Mouse (Mus musculus) stomach, embryonic 15.5 days (tissue): ENCODE data around the gene Gstt2. TPM values are rescaled to one million over a fixed set of nuclear protein-coding genes. Genes with fewer than 3 reads are reported as not detected.

Experiments
- ATAC-seq: fragments of 200-750 bp; cut with Nextera tagmentation; 2 replicates; pipeline ENCODE4 v1.8.0; 2017; ENCODE audit warnings: low read depth, moderate number of reproducible peaks, moderate TSS enrichment; ENCODE audit not compliant: insufficient read depth, low FRiP score
- H3K27ac ChIP-seq: fragments of 300-500 bp; sonication (generic); 2 replicates; pipeline ENCODE4 v1.5.1; 2015; ENCODE audit warnings: mild to moderate bottlenecking, inconsistent platforms
- H3K27me3 ChIP-seq: fragments of 300-500 bp; sonication (generic); replicated peaks from 2 replicates; pipeline ENCODE4 v1.6.1; 2015; ENCODE audit warnings: inconsistent platforms
- H3K36me3 ChIP-seq: fragments of 300-500 bp; sonication (generic); 2 replicates; pipeline ENCODE4 v1.6.1; 2015; ENCODE audit warnings: inconsistent platforms
- H3K4me1 ChIP-seq: fragments of 300-500 bp; sonication (generic); 2 replicates; pipeline ENCODE4 v1.6.1; 2015; ENCODE audit warnings: inconsistent platforms
- H3K4me2 ChIP-seq: fragments of 300-500 bp; sonication (generic); 2 replicates; pipeline ENCODE4 v1.6.1; 2015; ENCODE audit warnings: mild to moderate bottlenecking, inconsistent platforms
- H3K4me3 ChIP-seq: fragments of 300-500 bp; sonication (generic); replicated peaks from 2 replicates; pipeline ENCODE4 v1.5.1; 2015; ENCODE audit warnings: inconsistent platforms
- H3K9ac ChIP-seq: fragments of 300-500 bp; sonication (generic); 2 replicates; pipeline ENCODE4 v1.6.1; 2015; ENCODE audit warnings: inconsistent platforms
- H3K9me3 ChIP-seq: fragments of 300-500 bp; sonication (generic); 2 replicates; pipeline ENCODE4 v1.6.1; 2016; ENCODE audit warnings: inconsistent platforms
- WGBS: fragments of 180-500 bp; shearing (Covaris S2); methylation state at CpG from one replicate; pipeline ENCODE4 v1.1.7; 2015; 5-methylcytosine and 5-hydroxymethylcytosine counted together
- polyA plus RNA-seq: library from polyadenylated mRNA; unstranded; fragments of >200 nt; fragmentation: Nextera tagmentation; extraction: Ambion mirVana; gene quantifications from 2 replicates; pipeline ENCODE4 v1.2.1, GENCODE M21; 2015

Gene Gstt2
- polyA plus RNA-seq, 1 experiment from 2014 or later: 58.7 TPM

DNA sequence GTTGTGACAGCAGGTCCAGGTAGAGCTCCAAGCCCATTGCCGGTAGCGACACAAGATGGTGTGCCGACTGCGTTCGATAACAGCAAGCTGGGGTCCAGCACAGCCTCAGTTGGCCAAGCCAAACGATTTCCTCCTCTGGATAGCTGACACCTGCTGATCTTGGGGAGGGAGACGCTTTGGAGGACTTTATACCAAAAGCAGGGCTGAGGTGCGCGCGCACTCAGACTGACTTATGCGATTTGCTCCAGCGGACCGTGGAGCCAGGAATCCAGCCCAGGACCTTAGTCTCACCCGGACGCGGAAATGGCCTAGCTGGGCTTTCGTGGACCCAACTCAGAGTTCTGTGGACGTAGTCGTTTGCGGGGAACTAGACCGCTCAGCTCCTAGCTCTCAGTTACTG lies 3.0 kb downstream of the Gstt2 start:
- Histone ChIP-seq H3K4me1 (peaks cover 14% of the 10 kb centered on the region), H3K4me2 (peak overlapping the region; percentile 82), H3K9me3 (no peaks in the 10 kb centered on the region), H3K36me3 (no peaks in the 10 kb centered on the region), H3K27ac (peak overlapping the region; percentile 77), H3K9ac (peak overlapping the region; percentile 24; the same call in 1 of the 2 replicates), H3K27me3 (no peaks in the 10 kb centered on the region), H3K4me3 (peak overlapping the region; percentile 48)
- WGBS: under 1% methylated on average over 21 of the region's 21 CpGs
- peak; percentile 4; the same call in 1 of the 2 replicates for ATAC-seq

GRCm38 (mm10) chr10:75833456-75834080 lies 3.7 kb downstream of the Gstt2 start:
- H3K27me3 ChIP-seq: no peaks in the 10 kb centered on the region
- H3K27ac ChIP-seq: peak overlapping the region; percentile 77
- peak overlapping the region; percentile 82 for H3K4me2 ChIP-seq
- peaks cover 15% of the 10 kb centered on the region for H3K4me1 ChIP-seq
- no peaks in the 10 kb centered on the region for H3K9me3 ChIP-seq
- 12% methylated on average over 21 of the region's 21 CpGs for WGBS
- no peak for ATAC-seq
- H3K36me3 ChIP-seq: no peaks in the 10 kb centered on the region
- H3K4me3 ChIP-seq: peak overlapping the region; percentile 48
- peak overlapping the region; percentile 22; the same call in 1 of the 2 replicates for H3K9ac ChIP-seq

DNA sequence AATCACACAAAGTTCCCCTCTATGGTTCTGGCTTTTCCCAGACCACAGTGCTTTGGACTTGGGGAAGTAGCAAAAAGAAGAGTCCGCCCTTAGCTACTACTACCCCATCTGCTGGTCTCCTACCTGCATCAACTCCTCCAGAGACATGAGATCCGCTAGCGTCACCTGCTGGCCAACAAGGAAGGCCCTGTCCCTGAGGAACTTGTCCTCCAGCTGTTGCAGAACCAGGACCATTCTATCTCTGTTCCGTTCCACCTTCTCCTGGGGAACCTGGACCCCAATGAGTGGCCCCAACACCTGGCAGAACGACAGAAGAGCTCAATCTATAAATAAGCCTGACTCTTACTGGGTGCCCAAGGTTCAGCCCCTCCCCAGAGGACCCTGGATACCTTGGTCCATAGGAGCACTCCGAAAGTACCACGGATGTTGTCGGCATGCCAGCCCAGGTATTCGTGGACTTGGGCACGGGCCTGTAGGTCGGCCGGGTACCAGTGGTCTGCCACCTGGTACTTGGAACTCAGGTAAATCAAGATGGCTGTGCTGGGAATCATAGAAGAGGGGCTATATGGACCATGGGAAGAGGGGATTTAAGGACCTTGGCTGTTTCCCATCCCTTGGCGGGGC lies 4.8 kb downstream of the Gstt2 start:
- no peaks in the 10 kb centered on the region for H3K27me3 ChIP-seq
- no peak overlapping the region for H3K4me2 ChIP-seq
- no peaks in the 10 kb centered on the region for H3K36me3 ChIP-seq
- ATAC-seq: no peak
- 62% methylated on average over 13 of the region's 13 CpGs for WGBS
- H3K9me3 ChIP-seq: no peaks in the 10 kb centered on the region
- H3K4me3 ChIP-seq: no peak overlapping the region; the same call in 1 of the 2 replicates
- no peak overlapping the region for H3K27ac ChIP-seq
- H3K4me1 ChIP-seq: peaks cover 21% of the 10 kb centered on the region
- no peak overlapping the region for H3K9ac ChIP-seq

DNA sequence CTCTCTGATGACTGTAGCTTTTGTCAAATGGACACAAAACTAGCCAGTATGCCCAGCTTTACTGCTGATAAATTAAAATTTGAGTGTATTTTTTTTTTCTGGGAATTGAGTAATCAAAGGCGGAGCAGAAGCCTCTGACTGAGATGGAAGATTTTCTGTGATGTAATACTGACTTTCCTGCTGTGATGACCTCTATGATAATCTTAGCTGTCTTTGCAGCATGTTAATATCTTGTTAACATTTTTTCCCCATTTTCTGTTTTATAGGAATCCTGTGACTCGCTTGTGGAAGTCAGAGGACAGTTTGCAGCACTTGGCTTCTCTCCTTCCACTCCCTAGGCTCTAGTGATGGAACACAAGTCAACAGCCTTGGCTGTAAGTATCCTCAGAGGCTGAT lies 7.0 kb downstream of the Gstt2 start:
- Histone ChIP-seq H3K9ac (no peak overlapping the region), H3K4me3 (no peak overlapping the region), H3K27ac (no peak overlapping the region), H3K9me3 (no peaks in the 10 kb centered on the region), H3K36me3 (no peaks in the 10 kb centered on the region), H3K4me1 (peaks cover 18% of the 10 kb centered on the region), H3K4me2 (no peak overlapping the region), H3K27me3 (no peaks in the 10 kb centered on the region)
- no peak for ATAC-seq
- 83% methylated on average over 2 of the region's 2 CpGs for WGBS

DNA sequence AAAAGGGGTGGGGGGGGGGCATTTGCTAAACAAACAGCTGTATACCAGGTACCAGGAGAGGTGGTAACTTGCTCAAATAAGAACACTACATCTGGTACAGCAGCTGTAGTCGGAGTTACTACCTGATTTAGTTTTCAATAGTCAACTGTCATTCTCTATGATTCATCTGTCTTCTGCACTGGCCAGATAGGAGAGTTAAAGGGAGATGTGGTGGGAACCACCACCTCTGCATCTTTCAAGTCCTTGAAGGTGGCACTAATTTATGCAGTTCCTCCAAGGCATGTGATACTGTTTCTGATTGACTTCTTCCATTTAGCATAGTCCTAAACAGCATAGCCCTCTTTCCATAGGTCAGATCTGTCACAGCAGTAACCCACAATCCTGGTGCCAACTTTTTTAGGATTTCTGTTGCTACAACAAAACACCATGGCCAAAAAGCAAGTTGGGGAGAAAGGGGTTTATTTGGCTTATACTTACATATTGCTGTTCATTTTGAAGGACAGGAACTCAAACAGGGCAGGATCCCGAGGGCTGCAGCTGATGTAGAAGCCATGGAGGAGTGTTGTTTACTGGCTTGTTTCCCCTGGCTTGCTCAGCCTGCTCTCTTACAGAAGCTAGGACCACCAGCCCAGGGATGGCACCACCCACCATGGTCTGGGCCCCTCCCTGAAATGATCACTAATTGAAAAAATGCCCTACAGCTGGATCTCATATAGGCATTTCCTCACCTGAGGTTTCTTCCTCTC lies 7.5 kb downstream of the Gstt2 start:
- no peak overlapping the region for H3K4me2 ChIP-seq
- peaks cover 14% of the 10 kb centered on the region; the same call in 1 of the 2 replicates for H3K4me1 ChIP-seq
- H3K27me3 ChIP-seq: no peaks in the 10 kb centered on the region
- no peaks in the 10 kb centered on the region for H3K9me3 ChIP-seq
- no peak overlapping the region for H3K27ac ChIP-seq
- no peak overlapping the region for H3K9ac ChIP-seq
- no peaks in the 10 kb centered on the region for H3K36me3 ChIP-seq
- 75% methylated on average over 2 of the region's 2 CpGs for WGBS
- no peak for ATAC-seq
- no peak overlapping the region for H3K4me3 ChIP-seq

- Histone ChIP-seq H3K4me3 (no peak overlapping the region), H3K4me2 (no peak overlapping the region), H3K36me3 (no peaks in the 10 kb centered on the region), H3K4me1 (peaks cover 11% of the 10 kb centered on the region; the same call in 1 of the 2 replicates), H3K9me3 (no peaks in the 10 kb centered on the region), H3K27me3 (no peaks in the 10 kb centered on the region), H3K9ac (no peak overlapping the region), H3K27ac (no peak overlapping the region)
- ATAC-seq: no peak
Observed at GRCm38 (mm10) chr10:75828500-75828931, 8.7 kb downstream of the Gstt2 start.

- Histone ChIP-seq H3K27me3 (no peaks in the 10 kb centered on the region), H3K9ac (no peak overlapping the region), H3K4me1 (0 out of 2 replicates have a peak, but pooled peaks cover 7% of the 10 kb centered on the region), H3K27ac (no peak overlapping the region; the same call in 1 of the 2 replicates), H3K36me3 (no peaks in the 10 kb centered on the region), H3K9me3 (no peaks in the 10 kb centered on the region), H3K4me2 (no peak overlapping the region), H3K4me3 (no peak overlapping the region)
- WGBS: 87% methylated on average over 4 of the region's 4 CpGs
- no peak; the same call in 1 of the 2 replicates for ATAC-seq
Observed at GRCm38 (mm10) chr10:75827668-75828360, 9.4 kb downstream of the Gstt2 start.

DNA sequence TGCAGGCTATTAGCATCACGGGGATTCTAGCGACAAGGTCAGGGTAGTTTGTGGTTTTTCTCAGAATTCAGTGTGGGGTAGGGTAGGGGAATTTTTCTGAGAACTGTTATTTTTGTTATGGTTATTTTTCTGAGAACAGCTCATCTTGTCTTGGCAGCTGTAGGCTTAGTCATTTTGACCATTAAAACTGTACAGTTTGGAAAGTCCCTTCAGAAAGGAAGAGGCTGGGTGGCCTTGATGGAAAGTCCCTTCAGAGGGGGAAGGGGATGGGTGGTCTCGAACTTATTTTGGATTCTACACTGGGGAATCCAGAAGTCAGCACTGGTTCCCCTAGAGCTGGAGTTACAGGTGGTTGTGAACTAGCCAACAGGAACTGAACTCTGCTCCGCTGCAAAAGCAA lies 12.7 kb downstream of the Gstt2 start:
- no peak for ATAC-seq
- Histone ChIP-seq H3K4me2 (no peak overlapping the region), H3K9ac (no peak overlapping the region), H3K27ac (no peak overlapping the region), H3K4me1 (0 out of 2 replicates have a peak, but pooled peaks cover 7% of the 10 kb centered on the region), H3K4me3 (no peak overlapping the region), H3K27me3 (no peaks in the 10 kb centered on the region), H3K9me3 (no peaks in the 10 kb centered on the region), H3K36me3 (no peaks in the 10 kb centered on the region)
- 82% methylated on average over 4 of the region's 4 CpGs for WGBS

DNA sequence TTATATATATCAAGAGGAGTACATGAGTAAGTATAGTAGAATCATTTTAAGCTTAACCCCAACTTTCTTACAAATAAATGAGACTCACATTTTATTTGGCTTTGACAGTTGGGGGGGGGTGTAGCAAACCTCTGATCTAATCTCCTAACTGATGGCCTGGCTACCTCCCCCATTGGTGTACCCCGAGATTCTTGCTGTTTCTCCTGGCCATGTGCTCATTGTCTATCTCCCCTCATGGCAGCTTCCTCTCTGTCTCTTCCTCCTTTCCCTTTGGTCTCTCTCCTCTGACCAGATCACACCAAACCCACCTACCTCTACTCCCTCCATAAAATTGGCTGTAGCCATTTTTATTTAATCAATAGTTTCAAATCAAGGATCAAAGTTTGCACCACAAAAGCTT lies 13.4 kb downstream of the Gstt2 start:
- Histone ChIP-seq H3K4me1 (0 out of 2 replicates have a peak, but pooled peaks cover 7% of the 10 kb centered on the region), H3K27ac (no peak overlapping the region), H3K27me3 (no peaks in the 10 kb centered on the region), H3K9ac (no peak overlapping the region), H3K36me3 (no peaks in the 10 kb centered on the region), H3K9me3 (no peaks in the 10 kb centered on the region), H3K4me2 (no peak overlapping the region), H3K4me3 (no peak overlapping the region)
- 74% methylated on average over 1 of the region's 1 CpGs for WGBS
- ATAC-seq: no peak

DNA sequence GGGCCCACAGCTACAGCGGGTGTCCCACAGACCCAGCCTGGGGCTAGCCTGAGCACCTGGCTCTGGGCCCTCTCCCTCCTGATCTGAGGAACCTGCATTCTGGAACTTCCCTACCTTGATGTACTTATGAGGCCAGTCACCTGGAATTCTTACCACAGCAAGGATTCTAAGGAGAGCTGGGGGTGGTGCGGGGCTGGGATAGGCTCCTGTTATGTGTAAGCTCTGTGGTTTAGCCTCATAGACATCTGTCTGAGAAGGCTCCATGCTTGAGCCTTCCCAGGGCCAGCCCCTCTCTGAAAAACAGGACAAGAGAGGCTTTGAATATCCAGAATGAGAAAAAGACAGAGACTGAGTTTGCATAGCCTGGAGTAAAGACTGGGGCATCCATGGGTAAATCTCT lies 14.8 kb downstream of the Gstt2 start, which contains the start of gene Gstt4:
TSS of gene Gstt4 (minus strand) at position 101 of the 400 bp plus-strand sequence.
- Histone ChIP-seq H3K4me1 (0 out of 2 replicates have a peak, but pooled peaks cover under 1% of the 10 kb centered on the region), H3K4me2 (no peak within 1 kb of the TSS), H3K9me3 (no peaks in the 10 kb centered on the region), H3K27ac (no peak within 1 kb of the TSS), H3K36me3 (no peaks in the 10 kb centered on the region), H3K4me3 (no peak within 1 kb of the TSS), H3K9ac (no peak within 1 kb of the TSS), H3K27me3 (no peaks in the 10 kb centered on the region)
- ATAC-seq: no peak
- WGBS: 87% methylated on average over 2 of the region's 2 CpGs

DNA sequence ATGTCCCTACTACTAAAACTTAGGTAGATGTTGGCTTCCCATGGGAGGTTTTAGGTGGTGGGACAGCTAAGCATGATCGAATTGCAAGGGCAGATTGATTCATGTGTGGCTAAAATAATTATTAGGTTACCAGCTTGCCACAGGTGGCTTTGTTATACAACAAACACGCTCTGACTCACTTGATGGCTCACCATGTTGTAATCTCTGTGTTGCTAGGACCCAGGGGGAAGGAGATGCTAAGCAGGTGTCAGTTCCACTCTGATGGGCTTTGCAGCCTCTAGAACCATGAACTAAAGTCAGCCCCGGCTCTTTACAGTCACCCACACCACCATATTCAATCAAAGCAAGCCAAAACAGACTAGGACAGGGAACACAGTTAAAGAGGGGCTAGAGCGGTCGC lies 17.3 kb downstream of the Gstt2 start:
- H3K4me1 ChIP-seq: no peaks in the 10 kb centered on the region
- WGBS: 79% methylated on average over 5 of the region's 5 CpGs
- no peaks in the 10 kb centered on the region for H3K27me3 ChIP-seq
- no peak for ATAC-seq
- no peak overlapping the region for H3K27ac ChIP-seq
- no peak overlapping the region for H3K4me2 ChIP-seq
- no peaks in the 10 kb centered on the region for H3K9me3 ChIP-seq
- H3K4me3 ChIP-seq: no peak overlapping the region
- H3K9ac ChIP-seq: no peak overlapping the region
- no peaks in the 10 kb centered on the region for H3K36me3 ChIP-seq
